Mouse (Mus musculus) thymus, postnatal 14 days (tissue): ENCODE measurements around the gene 8030474K03Rik.
"Not testable (repeated sequence)": the region's sequence is repeated elsewhere in the genome, so short reads cannot be mapped to it uniquely, and the experiment has no call there.

Experiments
- DNase-seq: peaks from one replicate; pipeline ENCODE4 v3.0.0; 2021

Gene 8030474K03Rik

DNA sequence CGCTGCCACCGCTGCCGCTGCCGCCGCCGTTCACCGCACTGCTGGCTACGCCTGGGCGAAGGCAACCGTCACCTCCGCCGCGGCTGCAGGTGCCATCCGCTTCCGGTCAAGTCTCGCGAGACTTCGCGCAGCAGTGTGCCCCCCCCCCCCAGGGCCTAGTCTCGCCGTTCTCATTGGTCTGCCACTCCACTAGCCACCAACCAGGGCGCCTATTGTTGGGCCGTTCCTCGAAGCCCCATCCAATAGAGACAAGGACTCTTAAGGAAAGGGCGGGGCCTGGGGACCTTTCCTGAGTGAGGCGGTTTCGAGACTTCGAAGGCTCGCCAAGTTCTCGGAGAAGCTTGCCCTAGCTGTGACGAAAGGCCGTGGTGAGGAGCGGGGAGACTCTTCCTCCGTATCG, at the start of gene 8030474K03Rik, which contains the start of gene Gm4779:
TSS of gene 8030474K03Rik (plus strand) at position 315 of the 400 bp plus-strand sequence.
TSS of gene Gm4779 (minus strand) at position 82 of the 400 bp plus-strand sequence.
- no peak for DNase-seq

DNA sequence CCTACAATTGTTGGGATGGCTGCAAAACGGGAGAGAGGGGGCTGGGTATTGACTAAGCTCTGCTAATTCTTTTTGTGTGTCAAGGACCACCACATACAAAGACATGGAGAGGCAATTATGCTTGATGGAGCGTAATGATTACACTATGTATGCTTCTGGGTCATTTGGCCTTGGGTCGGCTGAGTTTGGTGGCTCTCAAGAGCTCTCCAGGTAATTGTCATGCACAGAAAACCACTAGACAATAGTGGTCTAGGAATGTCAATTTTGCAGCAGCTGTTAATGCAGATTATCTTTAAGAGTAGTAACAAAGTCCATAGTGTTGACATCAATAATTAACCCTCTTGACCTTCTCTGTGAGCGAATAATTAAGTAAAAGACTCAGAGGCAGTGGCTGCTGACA, 44.3 kb upstream of the 8030474K03Rik start:
- DNase-seq: no peak

DNA sequence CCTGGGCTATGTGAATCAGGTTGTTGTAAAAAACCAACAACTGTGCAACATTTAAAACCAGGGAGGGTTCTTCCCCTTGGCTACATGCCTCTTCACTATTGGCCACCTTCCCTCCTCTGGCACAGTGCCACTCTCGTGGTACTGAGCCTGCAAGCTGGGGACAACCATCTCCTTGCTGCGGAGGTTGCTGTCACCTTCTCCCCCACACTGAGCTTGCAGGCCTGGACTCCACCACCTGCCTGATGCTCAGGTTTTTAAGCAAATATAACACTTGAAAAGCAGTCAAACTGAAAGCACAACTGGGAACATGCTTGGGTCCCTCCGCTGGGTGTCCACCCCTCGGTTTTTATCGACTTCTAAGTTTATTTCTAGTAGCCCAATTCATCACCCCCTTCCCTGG, 40.0 kb upstream of the 8030474K03Rik start:
- no peak for DNase-seq

DNA sequence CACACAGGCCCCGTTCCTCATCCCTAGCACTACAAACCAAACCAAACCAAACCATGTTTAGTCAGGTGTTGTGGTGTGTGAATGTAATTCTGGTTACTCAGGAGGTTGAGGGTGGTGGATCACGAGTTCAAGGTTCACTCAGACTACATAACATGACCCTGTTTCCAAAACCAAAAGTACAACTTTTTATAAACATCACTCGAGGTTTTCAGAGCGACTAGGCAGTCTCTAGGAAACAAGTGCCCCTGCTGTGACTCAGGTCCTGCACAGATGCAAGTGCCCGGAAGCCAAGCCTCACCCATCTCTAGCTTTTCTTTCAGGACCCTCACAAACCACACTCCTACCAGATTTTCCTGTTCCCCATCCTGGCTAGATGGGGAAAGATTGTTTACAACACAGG, 29.8 kb upstream of the 8030474K03Rik start:
- no peak for DNase-seq

DNA sequence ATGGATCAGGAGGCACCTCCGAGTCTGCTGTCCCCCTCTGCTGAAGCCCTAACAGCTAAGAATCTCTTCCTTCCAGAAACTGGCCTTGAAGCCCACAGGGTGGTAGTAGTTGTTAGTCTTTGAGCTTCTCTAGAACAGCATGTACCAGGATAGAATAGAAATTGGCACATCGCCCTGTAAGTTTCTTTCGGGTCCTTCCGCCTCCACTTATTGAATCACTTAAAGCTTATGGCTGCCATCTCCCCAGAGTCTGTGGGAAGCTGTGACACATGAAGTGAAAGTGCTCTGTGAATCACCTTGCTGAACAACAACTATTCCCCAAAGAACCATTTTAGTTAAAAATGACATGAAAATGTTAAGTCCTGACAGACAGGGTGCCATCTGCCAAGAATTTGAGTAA, 29.3 kb upstream of the 8030474K03Rik start:
- no peak for DNase-seq

DNA sequence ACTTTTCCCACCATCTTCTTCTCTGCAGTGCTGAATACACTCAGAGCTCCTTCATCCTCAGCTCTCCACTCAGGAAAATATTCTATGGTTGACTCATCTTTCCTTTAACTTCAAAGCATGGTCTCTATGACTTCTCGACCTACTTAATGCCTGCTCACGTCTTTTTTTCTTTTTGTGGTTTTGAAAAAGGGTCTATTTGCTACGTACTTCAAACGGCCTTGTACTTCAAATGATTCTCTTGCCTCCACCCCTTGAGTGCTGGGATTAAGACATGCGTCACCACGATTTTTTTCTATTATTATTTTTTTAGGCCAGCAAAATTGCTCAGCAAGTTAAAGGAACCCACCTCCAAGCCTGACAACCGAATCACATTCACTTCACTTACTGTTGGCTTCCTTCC, 27.2 kb upstream of the 8030474K03Rik start:
- no peak for DNase-seq

DNA sequence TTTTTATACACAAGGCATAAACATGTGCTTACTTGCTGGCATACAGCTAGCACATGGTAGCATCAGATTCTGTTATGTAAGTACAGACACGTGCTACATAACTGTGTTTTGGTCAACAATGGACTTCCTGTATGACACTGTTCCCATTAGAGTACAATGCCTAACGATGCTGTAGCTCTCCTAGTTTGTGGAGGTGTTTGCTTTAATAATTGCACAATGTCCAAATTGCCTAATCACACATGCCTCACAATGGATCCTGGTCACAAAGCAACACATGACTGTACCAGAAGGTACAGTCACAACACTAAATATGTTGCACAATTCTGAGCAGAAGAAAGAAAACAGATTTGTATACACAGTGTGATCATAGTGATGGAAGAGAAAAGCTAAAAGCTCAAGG, 25.0 kb upstream of the 8030474K03Rik start:
- no peak for DNase-seq

DNA sequence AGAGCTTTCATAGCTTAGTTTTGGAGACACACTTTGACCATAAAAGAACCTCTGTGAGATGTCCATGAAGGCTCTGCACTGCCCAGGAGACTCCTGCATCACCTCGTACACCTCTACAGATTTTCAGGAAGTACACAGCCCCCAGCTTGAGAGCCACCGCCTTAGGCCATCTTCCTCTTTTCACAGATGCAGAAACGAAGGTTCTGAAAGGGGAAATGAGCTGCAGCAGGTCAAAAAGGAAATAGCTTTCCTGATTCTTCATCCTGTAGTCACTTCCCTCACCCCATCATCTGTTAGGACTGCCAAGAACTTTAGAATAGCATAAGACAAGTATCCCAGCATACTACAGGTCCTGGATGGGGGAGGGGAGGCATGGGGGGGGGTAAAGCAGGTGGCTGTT, 24.1 kb upstream of the 8030474K03Rik start:
- no peak for DNase-seq

DNA sequence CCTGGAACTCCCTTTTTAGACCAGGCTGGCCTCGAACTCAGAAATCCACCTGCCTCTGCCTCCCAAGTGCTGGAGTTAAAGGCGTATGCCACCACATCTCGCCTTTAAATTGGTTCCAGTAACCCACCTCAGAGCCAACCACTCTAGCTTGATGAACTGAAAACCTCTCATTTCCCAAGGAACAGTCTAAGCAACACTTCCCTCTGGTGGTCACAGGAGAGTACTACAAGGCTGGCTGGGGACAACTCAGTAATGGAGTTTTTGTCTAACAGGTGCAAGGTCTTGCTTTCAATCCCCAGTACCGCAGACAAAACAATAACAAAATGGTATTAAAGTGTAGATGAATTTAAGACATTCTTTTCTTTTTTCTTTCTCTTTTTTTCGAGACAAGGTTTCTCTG, 22.4 kb upstream of the 8030474K03Rik start:
- DNase-seq: peak; percentile 63

DNA sequence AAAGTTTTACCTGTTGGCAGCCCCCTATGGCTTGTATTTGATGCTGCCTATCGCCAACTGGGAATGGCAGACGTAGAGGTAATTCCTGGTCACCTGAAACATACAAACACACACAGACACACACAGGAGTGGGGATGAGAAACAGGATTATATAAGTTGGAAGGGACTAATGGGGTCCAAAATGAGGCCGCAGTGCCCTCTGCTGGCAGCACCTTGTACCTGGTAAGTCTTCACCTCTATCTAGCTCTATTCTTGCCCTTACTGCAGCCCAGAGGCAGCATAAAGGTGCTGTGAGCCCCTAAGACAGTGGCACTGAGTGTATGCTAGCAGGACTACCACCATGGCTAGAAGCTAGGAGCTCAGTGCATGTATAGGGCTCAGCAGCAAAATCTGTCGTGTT, 2.9 kb upstream of the 8030474K03Rik start:
- peak; percentile 47 for DNase-seq

DNA sequence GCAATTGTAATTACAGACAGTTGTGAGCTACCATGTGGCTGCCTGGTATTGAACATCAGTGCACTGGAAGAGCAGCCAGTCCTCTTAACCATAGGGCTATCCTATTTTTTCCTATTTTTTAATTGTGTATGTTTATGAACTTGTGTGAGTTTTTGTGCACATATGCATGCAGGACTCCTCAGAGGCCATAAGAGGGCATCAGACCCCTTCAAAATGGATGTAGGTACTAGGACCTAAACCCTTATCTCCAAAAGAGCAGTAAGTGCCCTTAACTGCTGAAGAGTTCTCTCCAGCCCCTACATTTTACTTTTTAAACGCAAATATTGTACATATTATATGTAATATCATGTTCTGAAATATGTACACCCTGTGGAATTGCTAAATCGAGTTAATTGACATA, 11.1 kb downstream of the 8030474K03Rik start:
- DNase-seq: no peak

DNA sequence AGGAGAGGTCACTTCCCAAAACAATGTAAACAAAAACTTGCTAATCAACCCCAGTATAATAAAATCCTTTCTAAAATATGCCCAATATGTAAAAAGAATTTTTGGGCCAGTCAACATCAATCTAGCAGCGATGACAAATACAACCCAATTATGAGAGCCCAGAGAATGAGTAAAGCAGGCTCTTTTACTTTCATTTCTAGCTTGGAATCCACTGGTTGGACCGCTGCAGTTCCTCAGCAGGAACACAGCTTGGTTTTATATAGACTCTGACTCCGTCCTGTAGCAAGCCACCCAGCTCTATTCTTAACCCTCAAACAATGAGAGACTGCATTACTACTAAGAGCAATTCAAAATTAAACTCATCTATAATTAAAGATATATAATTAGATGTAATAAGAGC, 17.3 kb downstream of the 8030474K03Rik start:
- no peak for DNase-seq

DNA sequence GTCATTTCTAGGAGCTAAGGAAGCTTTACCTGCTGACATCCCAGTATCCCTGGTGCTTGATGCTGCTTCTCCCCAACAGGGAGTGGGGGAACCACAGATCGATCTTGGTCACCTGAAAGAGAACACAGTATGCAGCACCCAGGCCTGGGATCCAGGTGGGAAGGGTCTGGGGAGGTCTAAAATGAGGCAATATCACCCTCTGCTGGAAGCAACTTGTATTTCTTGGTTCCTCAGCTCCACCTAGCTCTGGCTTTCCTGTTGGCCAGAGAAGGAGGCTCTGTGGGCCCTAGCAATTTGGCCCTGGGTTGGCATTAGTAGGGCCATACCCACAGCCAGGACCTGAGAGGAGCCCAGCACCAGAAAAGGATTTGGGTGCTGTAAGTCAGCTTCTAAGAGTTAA, 24.7 kb downstream of the 8030474K03Rik start:
- peak; percentile 24 for DNase-seq

DNA sequence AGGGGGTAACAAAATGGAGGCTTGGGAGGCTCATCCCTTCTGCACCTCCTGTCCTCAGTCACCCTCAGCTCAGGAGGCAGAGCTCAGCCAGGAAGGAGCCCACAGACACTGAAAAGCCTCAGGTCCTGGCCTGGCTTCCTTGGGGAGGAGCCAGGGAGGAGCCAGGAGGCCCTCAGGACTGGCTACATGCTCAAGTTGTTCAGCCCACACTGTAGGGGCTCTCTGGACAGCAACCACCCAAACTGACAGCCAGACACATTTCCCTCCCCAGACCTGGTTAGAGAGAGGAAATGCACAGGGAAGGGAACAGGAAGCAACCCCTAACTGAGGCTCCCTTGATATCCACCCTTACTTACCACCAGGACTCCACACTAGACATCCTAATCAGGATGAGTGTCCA, 25.5 kb downstream of the 8030474K03Rik start:
- not testable (repeated sequence) for DNase-seq

DNA sequence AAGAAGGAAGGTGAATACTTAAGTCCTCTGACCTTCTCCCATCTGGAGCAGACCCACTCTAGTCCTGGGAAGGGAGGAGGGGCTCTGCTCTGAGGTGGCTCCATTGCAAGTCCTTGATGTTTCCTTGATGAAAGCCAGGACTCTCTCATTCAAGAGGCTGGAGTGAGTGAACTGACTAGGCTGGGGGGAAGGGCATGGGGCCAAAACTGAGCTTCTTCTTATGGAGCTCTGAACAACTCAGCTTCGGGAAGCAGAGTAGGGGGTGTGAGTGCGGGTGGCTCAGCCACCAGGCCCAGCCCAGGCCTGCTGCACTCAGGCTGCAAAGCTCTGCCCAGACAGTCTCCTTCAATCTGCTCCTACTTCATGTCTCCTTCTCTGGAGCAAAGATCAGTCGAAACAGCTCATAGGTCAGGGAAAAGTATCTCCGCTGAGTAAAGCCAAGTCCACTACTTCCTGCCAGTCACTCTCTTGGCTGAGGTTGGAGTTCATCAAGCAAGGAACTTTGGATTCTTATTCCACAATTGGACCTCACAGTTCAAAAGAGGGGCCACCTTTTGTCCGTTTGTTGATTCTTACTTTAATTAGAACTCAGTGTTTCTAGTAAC, 52.8 kb downstream of the 8030474K03Rik start:
- no peak for DNase-seq
